Mouse (Mus musculus): ENCODE results near the gene Chchd2.

- no peak for TF ChIP-seq CTCF (IDR thresholded peaks at IDR 0.05; ENCODE audit: low read depth, low read length)
- TF ChIP-seq TAL1 (conservative IDR thresholded peaks at IDR 0.05; ENCODE audit: low read depth, low read length): no peak
- no peak for TF ChIP-seq GATA1 (IDR thresholded peaks at IDR 0.05; ENCODE audit: borderline replicate concordance, low read length)
Measured at GRCm38 (mm10) chr5:129879888-129880287, 7.4 kb downstream of the Chchd2 start.

Data from G1E (cell line).